Mouse (Mus musculus): Measurements from ENCODE around the gene Hira. TPM values are rescaled to one million over a fixed set of nuclear protein-coding genes. Genes with fewer than 3 reads are reported as not detected.
"Not testable (repeated sequence)": the region's sequence is repeated elsewhere in the genome, so short reads cannot be mapped to it uniquely, and the experiment has no call there.

The Hira gene
- polyA plus RNA-seq, 1 experiment = 33.5 TPM

DNA sequence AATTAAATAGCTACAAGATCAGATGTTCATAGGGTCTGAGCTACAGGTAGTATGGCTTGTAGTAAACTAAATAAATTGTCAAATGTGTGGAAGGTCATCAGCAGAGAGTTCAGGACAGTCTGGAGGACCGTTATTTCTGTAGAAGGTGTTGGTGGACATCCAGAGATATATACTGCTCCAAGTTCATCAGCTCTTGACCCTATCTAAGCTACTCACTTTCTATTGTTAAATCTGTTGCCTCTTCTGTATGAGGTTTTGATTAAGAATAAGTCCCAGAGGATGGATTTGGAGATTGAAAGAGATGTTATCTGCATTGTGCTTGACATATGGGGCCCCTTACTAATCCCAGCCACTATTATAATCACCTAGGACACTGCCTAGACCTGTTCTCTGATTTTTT lies 129.9 kb downstream of the Hira start:
- Histone ChIP-seq H3K4me2 (ENCODE audit: low read depth) (no peak overlapping the region), H3K4me3 (no peak overlapping the region), H3K27me3 (ENCODE audit: control insufficient read depth, insufficient read depth, insufficient read length) (no peaks in the 10 kb centered on the region), H3K79me2 (ENCODE audit: control insufficient read depth, insufficient read depth) (no peaks in the 10 kb centered on the region), H3ac (ENCODE audit: control insufficient read depth, insufficient read length) (no peak overlapping the region), H3K36me3 (ENCODE audit: control insufficient read depth, insufficient read depth) (no peaks in the 10 kb centered on the region)
- TF ChIP-seq E2F4 (IDR thresholded peaks at IDR 0.05; ENCODE audit: insufficient read depth) = no peak
- no peak for TF ChIP-seq REST (IDR thresholded peaks at IDR 0.05; ENCODE audit: insufficient read depth, insufficient read length)
- TF ChIP-seq SRF (IDR thresholded peaks at IDR 0.05; ENCODE audit: control insufficient read depth, insufficient read length, low read depth) = no peak
- no peak for TF ChIP-seq MYOD1 (IDR thresholded peaks at IDR 0.05; ENCODE audit: control insufficient read depth in 1 of 3, insufficient read length in 2 of 3, low read depth in 2 of 3)
- TF ChIP-seq MAX (IDR thresholded peaks at IDR 0.05; ENCODE audit: low read depth) = no peak
- TF ChIP-seq POLR2AphosphoS2 (IDR thresholded peaks at IDR 0.05; ENCODE audit: insufficient read length, low read depth) = no peak
- no peak for TF ChIP-seq USF1 (IDR thresholded peaks at IDR 0.05; ENCODE audit: low read depth)
- no peak for TF ChIP-seq TCF12 (IDR thresholded peaks at IDR 0.05; ENCODE audit: insufficient read depth, poor library complexity, severe bottlenecking)
- TF ChIP-seq MYOG (IDR thresholded peaks at IDR 0.05; ENCODE audit: control insufficient read depth in 1 of 3, insufficient read depth in 1 of 3, insufficient read length in 2 of 3, low read depth in 2 of 3) = no peak
- TF ChIP-seq TCF3 (IDR thresholded peaks at IDR 0.05; ENCODE audit: insufficient read length, low read depth) = no peak
- TF ChIP-seq CEBPB (IDR thresholded peaks at IDR 0.05; ENCODE audit: insufficient read depth, poor library complexity, severe bottlenecking) = no peak
- TF ChIP-seq POLR2A (IDR thresholded peaks at IDR 0.05; ENCODE audit: insufficient read length, low read depth) = no peak

DNA sequence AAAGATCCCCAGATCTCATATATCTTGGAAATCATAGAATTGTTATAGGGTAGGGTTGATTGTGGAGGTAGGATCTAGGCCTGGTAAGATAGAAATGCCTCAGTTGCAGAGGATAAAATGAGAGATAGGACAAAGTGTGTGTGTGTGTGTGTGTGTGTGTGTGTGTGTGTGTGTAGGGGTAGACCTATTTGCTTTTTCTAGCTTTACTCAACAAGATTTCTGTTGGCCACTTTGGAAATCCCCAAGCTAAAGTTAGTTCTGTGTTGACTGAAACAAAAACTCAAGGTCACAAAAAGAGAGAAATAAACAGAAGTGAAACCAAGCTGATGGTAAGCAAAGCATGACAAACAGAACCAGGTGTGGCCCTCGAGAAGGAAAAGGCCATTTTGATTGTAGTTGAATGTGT lies 130.4 kb downstream of the Hira start:
- not testable (repeated sequence) for H3K27me3 ChIP-seq (ENCODE audit: control insufficient read depth, insufficient read depth, insufficient read length); H3K79me2 ChIP-seq (ENCODE audit: control insufficient read depth, insufficient read depth); H3K4me2 ChIP-seq (ENCODE audit: low read depth); H3K36me3 ChIP-seq (ENCODE audit: control insufficient read depth, insufficient read depth); H3ac ChIP-seq (ENCODE audit: control insufficient read depth, insufficient read length); H3K4me3 ChIP-seq

DNA sequence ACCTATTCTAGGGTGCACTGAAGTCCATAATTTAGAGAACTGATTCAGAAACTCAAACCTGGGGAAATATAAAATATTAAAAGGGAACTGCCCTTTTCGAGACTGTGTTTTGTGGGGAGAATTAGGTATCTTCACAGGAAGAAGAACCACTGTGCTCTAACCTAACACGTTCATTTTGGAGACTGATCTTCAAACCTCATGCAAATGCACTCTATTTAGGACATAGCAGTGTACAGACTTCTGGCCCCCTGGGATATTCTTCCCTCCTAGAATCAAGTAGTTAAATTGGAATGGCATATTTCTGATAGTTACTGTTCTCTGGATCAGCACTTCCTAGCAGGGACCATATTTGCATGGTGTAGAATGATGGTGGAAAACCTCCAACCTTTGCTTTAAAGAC lies 133.9 kb downstream of the Hira start:
- H3K4me2 ChIP-seq (ENCODE audit: low read depth) = no peak overlapping the region
- H3K4me3 ChIP-seq = no peak overlapping the region
- H3K36me3 ChIP-seq (ENCODE audit: control insufficient read depth, insufficient read depth) = no peaks in the 10 kb centered on the region
- no peaks in the 10 kb centered on the region for H3K27me3 ChIP-seq (ENCODE audit: control insufficient read depth, insufficient read depth, insufficient read length)
- TF ChIP-seq CEBPB (IDR thresholded peaks at IDR 0.05; ENCODE audit: insufficient read depth, poor library complexity, severe bottlenecking) (no peak), MYOD1 (IDR thresholded peaks at IDR 0.05; ENCODE audit: control insufficient read depth in 1 of 3, insufficient read length in 2 of 3, low read depth in 2 of 3) (no peak)
- H3K79me2 ChIP-seq (ENCODE audit: control insufficient read depth, insufficient read depth) = no peaks in the 10 kb centered on the region
- no peak overlapping the region for H3ac ChIP-seq (ENCODE audit: control insufficient read depth, insufficient read length)

DNA sequence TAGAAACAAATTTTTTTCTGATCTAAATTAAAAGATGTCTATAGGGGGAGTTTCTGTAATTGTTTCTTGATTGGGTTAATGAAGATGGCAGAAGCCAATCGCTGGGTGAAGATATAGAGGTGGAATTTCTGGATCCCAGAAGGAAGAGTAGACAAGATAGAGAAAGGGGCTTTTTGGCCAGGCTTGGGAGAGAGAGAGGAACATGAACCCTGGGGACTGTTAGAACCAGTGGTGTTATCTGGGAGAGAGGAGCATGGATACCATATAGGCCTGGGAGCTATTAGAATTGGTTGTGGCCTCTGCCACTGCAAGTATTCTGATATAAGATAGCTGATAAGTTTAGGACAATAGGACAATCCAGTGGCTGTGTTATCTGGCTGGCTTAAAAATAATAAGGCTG lies 136.7 kb downstream of the Hira start:
- Histone ChIP-seq H3K4me2 (ENCODE audit: low read depth) (no peak overlapping the region), H3K36me3 (ENCODE audit: control insufficient read depth, insufficient read depth) (no peaks in the 10 kb centered on the region), H3K27me3 (ENCODE audit: control insufficient read depth, insufficient read depth, insufficient read length) (no peaks in the 10 kb centered on the region), H3K4me3 (no peak overlapping the region), H3ac (ENCODE audit: control insufficient read depth, insufficient read length) (no peak overlapping the region), H3K79me2 (ENCODE audit: control insufficient read depth, insufficient read depth) (no peaks in the 10 kb centered on the region)
- TF ChIP-seq MAX (IDR thresholded peaks at IDR 0.05; ENCODE audit: low read depth) (no peak), SRF (IDR thresholded peaks at IDR 0.05; ENCODE audit: control insufficient read depth, insufficient read length, low read depth) (no peak), POLR2AphosphoS2 (IDR thresholded peaks at IDR 0.05; ENCODE audit: insufficient read length, low read depth) (no peak), E2F4 (IDR thresholded peaks at IDR 0.05; ENCODE audit: insufficient read depth) (no peak), TCF12 (IDR thresholded peaks at IDR 0.05; ENCODE audit: insufficient read depth, poor library complexity, severe bottlenecking) (no peak), POLR2A (IDR thresholded peaks at IDR 0.05; ENCODE audit: insufficient read length, low read depth) (no peak), REST (IDR thresholded peaks at IDR 0.05; ENCODE audit: insufficient read depth, insufficient read length) (no peak), MYOD1 (IDR thresholded peaks at IDR 0.05; ENCODE audit: control insufficient read depth in 1 of 3, insufficient read length in 2 of 3, low read depth in 2 of 3) (no peak), CEBPB (IDR thresholded peaks at IDR 0.05; ENCODE audit: insufficient read depth, poor library complexity, severe bottlenecking) (no peak), TCF3 (IDR thresholded peaks at IDR 0.05; ENCODE audit: insufficient read length, low read depth) (no peak), USF1 (IDR thresholded peaks at IDR 0.05; ENCODE audit: low read depth) (no peak), MYOG (IDR thresholded peaks at IDR 0.05; ENCODE audit: control insufficient read depth in 1 of 3, insufficient read depth in 1 of 3, insufficient read length in 2 of 3, low read depth in 2 of 3) (no peak)

DNA sequence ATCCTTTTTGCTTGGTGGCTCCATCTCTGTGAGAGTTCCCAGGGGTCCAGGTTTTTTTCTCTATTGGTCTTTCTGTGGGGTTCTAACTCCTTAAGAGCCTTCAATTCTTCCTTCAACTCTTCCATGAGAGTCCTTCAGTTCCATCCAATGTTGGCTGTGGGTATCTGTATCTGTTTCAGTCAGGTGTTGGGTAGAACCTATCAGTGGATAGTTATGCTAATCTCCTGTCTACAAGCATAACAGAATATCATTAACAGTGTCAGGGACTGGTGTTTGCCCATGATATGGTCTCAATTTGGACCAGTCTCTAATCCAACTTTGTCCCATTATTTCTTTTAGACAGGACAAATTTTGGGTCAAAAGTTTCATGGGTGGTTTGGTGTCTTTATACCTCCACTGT lies 137.8 kb downstream of the Hira start:
- Histone ChIP-seq H3ac (ENCODE audit: control insufficient read depth, insufficient read length) (no peak overlapping the region), H3K27me3 (ENCODE audit: control insufficient read depth, insufficient read depth, insufficient read length) (no peaks in the 10 kb centered on the region), H3K4me2 (ENCODE audit: low read depth) (no peak overlapping the region), H3K36me3 (ENCODE audit: control insufficient read depth, insufficient read depth) (no peaks in the 10 kb centered on the region), H3K79me2 (ENCODE audit: control insufficient read depth, insufficient read depth) (no peaks in the 10 kb centered on the region), H3K4me3 (no peak overlapping the region)
- TF ChIP-seq CEBPB (IDR thresholded peaks at IDR 0.05; ENCODE audit: insufficient read depth, poor library complexity, severe bottlenecking) (no peak), TCF3 (IDR thresholded peaks at IDR 0.05; ENCODE audit: insufficient read length, low read depth) (no peak), POLR2AphosphoS2 (IDR thresholded peaks at IDR 0.05; ENCODE audit: insufficient read length, low read depth) (no peak), E2F4 (IDR thresholded peaks at IDR 0.05; ENCODE audit: insufficient read depth) (no peak), MYOD1 (IDR thresholded peaks at IDR 0.05; ENCODE audit: control insufficient read depth in 1 of 3, insufficient read length in 2 of 3, low read depth in 2 of 3) (no peak), TCF12 (IDR thresholded peaks at IDR 0.05; ENCODE audit: insufficient read depth, poor library complexity, severe bottlenecking) (no peak), MYOG (IDR thresholded peaks at IDR 0.05; ENCODE audit: control insufficient read depth in 1 of 3, insufficient read depth in 1 of 3, insufficient read length in 2 of 3, low read depth in 2 of 3) (no peak)

Other genes starting within 250 kb of the Hira start
- 112 TPM for gene Sept5, start 247.1 kb upstream of the Hira start, polyA plus RNA-seq (2012; fragmentation: generic; extraction: Trizol)
- gene Cldn5, start 100.2 kb upstream of the Hira start, polyA plus RNA-seq (2012; fragmentation: generic; extraction: Trizol) = 0.35 TPM
- gene Ufd1, start 65.3 kb upstream of the Hira start, polyA plus RNA-seq (2012; fragmentation: generic; extraction: Trizol) = 32.0 TPM
- gene Cdc45, start 65.0 kb upstream of the Hira start, polyA plus RNA-seq (2012; fragmentation: generic; extraction: Trizol) = 13.6 TPM
- gene 2510002D24Rik, start 40.5 kb upstream of the Hira start, polyA plus RNA-seq (2012; fragmentation: generic; extraction: Trizol) = 1.2 TPM
- gene Gm28539, start 40.5 kb upstream of the Hira start, polyA plus RNA-seq (2012; fragmentation: generic; extraction: Trizol) = 0.49 TPM
- gene Mrpl40, start 175 bp upstream of the Hira start, polyA plus RNA-seq (2012; fragmentation: generic; extraction: Trizol) = 42.8 TPM

All from myocyte (in vitro differentiated cells).